Mouse (Mus musculus): ENCODE results near the gene Mapkapk3.

GRCm38 (mm10) chr9:107250416-107251337 is 39.0 kb downstream of the Mapkapk3 start:
- no peak for TF ChIP-seq POLR2A (IDR thresholded peaks at IDR 0.05; ENCODE audit: extremely low read depth, insufficient read depth, low read length)
- TF ChIP-seq CTCF (IDR thresholded peaks at IDR 0.05; ENCODE audit: extremely low read depth, insufficient read depth, low read length), result no peak

All from cortical plate, adult 2 months (tissue).